Mouse (Mus musculus) MEL (cell line): ENCODE measurements around the gene Rassf2. TPM values are rescaled to one million over a fixed set of nuclear protein-coding genes. Genes with fewer than 3 reads are reported as not detected.

Experiments
- DNase-seq: peaks from one replicate; pipeline ENCODE4 v3.0.0; 2011; ENCODE audit warnings: low read depth, low spot score
- H3K27ac ChIP-seq: 2 replicates; pipeline ENCODE4 v1.5.1; 2012; ENCODE audit warnings: low read depth, mild to moderate bottlenecking, control low read depth, low read length, moderate library complexity; ENCODE audit not compliant: control insufficient read depth
- H3K27me3 ChIP-seq, 2 experiments: fragments of 150-350 bp in 1 of 2; sonication (generic) in 1 of 2; 2 replicates each; pipeline ENCODE4 v1.6.1; 2012; ENCODE audit warnings: low read length in 2 of 2, mild to moderate bottlenecking in 2 of 2, improper control_type of control experiment in 1 of 2, moderate library complexity in 1 of 2; ENCODE audit not compliant: insufficient read depth in 2 of 2, control insufficient read depth in 1 of 2
- H3K36me3 ChIP-seq, 2 experiments: 2 replicates each; pipeline ENCODE4 v1.6.1; 2012 to 2014; ENCODE audit warnings: low read length in 2 of 2, improper control_type of control experiment in 1 of 2, inconsistent platforms in 1 of 2, mild to moderate bottlenecking in 1 of 2; ENCODE audit not compliant: insufficient read depth in 2 of 2, control insufficient read depth in 1 of 2
- H3K4me1 ChIP-seq, 2 experiments: fragments of 150-350 bp in 1 of 2; sonication (generic) in 1 of 2; 2 replicates each; pipeline ENCODE4 v1.6.1; 2012; ENCODE audit warnings: low read length in 2 of 2, improper control_type of control experiment in 1 of 2, mild to moderate bottlenecking in 1 of 2; ENCODE audit not compliant: insufficient read depth in 2 of 2, control insufficient read depth in 1 of 2
- H3K4me3 ChIP-seq, 2 experiments: fragments of 150-350 bp in 1 of 2; sonication (generic) in 1 of 2; 2 replicates each; pipeline ENCODE4 v1.5.1; 2012; ENCODE audit warnings: low read depth in 2 of 2, low read length in 2 of 2, mild to moderate bottlenecking in 2 of 2, moderate library complexity in 2 of 2, control low read depth in 1 of 2, improper control_type of control experiment in 1 of 2; ENCODE audit not compliant: control insufficient read depth in 1 of 2, insufficient read depth in 1 of 2
- H3K79me2 ChIP-seq: 2 replicates; pipeline ENCODE4 v1.6.1; 2012; ENCODE audit warnings: mild to moderate bottlenecking, low read length, moderate library complexity; ENCODE audit not compliant: control insufficient read depth, poor library complexity, insufficient read depth
- H3K9ac ChIP-seq: 2 replicates; pipeline ENCODE4 v1.6.1; 2012; ENCODE audit warnings: low read depth, mild to moderate bottlenecking, control low read depth, low read length, moderate library complexity; ENCODE audit not compliant: control insufficient read depth, poor library complexity, severe bottlenecking
- H3K9me3 ChIP-seq: fragments of 150-350 bp; sonication (generic); replicated peaks from 2 replicates; pipeline ENCODE4 v1.6.1; 2012; ENCODE audit warnings: mild to moderate bottlenecking, low read length, improper control_type of control experiment, moderate library complexity; ENCODE audit not compliant: insufficient read depth
- GABPA ChIP-seq: IDR thresholded peaks from 2 replicates; pipeline ENCODE4 v1.6.1; 2012; ENCODE audit warnings: low read depth, mild to moderate bottlenecking, inconsistent platforms, low read length, improper control_type of control experiment, moderate library complexity
- GATA1 ChIP-seq: IDR thresholded peaks from 2 replicates; pipeline ENCODE4 v1.6.1; 2011; ENCODE audit warnings: low read depth, low read length, improper control_type of control experiment
- HCFC1 ChIP-seq: IDR thresholded peaks from 2 replicates; pipeline ENCODE4 v1.6.1; 2012; ENCODE audit warnings: low read depth, mild to moderate bottlenecking, inconsistent platforms, low read length, improper control_type of control experiment, moderate library complexity
- KAT2A ChIP-seq: conservative IDR thresholded peaks from 2 replicates; pipeline ENCODE4 v1.6.1; 2012; ENCODE audit warnings: low read depth, low read length, improper control_type of control experiment, inconsistent platforms
- MEF2A ChIP-seq: IDR thresholded peaks from 2 replicates; pipeline ENCODE4 v1.6.1; 2014; ENCODE audit warnings: low read depth, mild to moderate bottlenecking, inconsistent platforms, low read length, improper control_type of control experiment; ENCODE audit not compliant: poor library complexity, insufficient replicate concordance, severe bottlenecking; ENCODE audit errors: extremely low read depth
- MXI1 ChIP-seq: IDR thresholded peaks from 2 replicates; pipeline ENCODE4 v1.6.1; 2011; ENCODE audit warnings: mild to moderate bottlenecking, low read depth, low read length, improper control_type of control experiment
- MYB ChIP-seq: IDR thresholded peaks from 2 replicates; pipeline ENCODE4 v1.6.1; 2011; ENCODE audit warnings: mild to moderate bottlenecking, low read depth, low read length, improper control_type of control experiment
- NRF1 ChIP-seq: IDR thresholded peaks from 2 replicates; pipeline ENCODE4 v1.6.1; 2014; ENCODE audit warnings: low read depth, mild to moderate bottlenecking, inconsistent platforms, low read length, improper control_type of control experiment, moderate library complexity; ENCODE audit not compliant: poor library complexity, insufficient read depth, severe bottlenecking
- SMC3 ChIP-seq: IDR thresholded peaks from 2 replicates; pipeline ENCODE4 v1.6.1; 2011; ENCODE audit warnings: low read depth, low read length, improper control_type of control experiment
- TAL1 ChIP-seq: IDR thresholded peaks from 2 replicates; pipeline ENCODE4 v1.6.1; 2012; ENCODE audit warnings: mild to moderate bottlenecking, inconsistent platforms, low read length, moderate library complexity, mixed read lengths
- UBTF ChIP-seq: IDR thresholded peaks from 2 replicates; pipeline ENCODE4 v1.6.1; 2012; ENCODE audit warnings: low read depth, mild to moderate bottlenecking, inconsistent platforms, low read length, improper control_type of control experiment, moderate library complexity, borderline replicate concordance; ENCODE audit not compliant: insufficient read depth
- polyA plus RNA-seq, 2 experiments: library from polyadenylated mRNA; stranded (reverse) in 1 of 2; unstranded in 1 of 2; fragments of >175 nt in 1 of 2; fragments of >200 nt in 1 of 2; gene quantifications; 2 replicates each; pipeline versions ENCODE4 v1.2.1 to v1.2.4; 2012; ENCODE audit warnings: low replicate concordance in 2 of 2, low read depth in 1 of 2; ENCODE audit not compliant: insufficient read length in 2 of 2, insufficient read depth in 1 of 2, missing spikeins in 1 of 2
- total RNA-seq: library from RNA; depleted of rRNA; stranded (reverse); fragments of 300-350 nt; gene quantifications from 2 replicates; pipeline ENCODE4 v1.2.3, GENCODE M21; 2012

Gene Rassf2
- total and polyA plus RNA-seq, 3 experiments, result 0.69 to 4.1 TPM; not detected in 1

DNA sequence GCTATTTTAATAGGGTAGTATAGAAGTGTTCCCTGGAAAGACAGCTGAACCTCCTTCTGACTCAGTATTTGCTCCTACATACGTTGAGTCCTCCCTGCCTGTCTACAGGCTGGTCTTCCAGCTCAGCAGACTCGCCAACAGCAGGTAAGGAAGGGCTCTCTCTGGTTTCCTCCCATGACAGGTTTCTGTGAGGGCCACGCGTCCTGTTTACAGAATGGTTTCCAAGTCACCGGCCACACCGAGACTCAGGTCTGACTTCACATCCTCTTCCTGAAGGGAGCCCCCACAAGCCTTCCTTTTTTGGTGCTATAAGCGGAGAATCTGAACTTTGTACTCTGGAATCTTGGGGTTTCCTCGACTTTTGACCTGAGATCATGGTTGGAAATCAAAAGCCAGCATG lies 7.4 kb downstream of the Rassf2 start:
- Histone ChIP-seq H3K79me2 (no peaks in the 10 kb centered on the region), H3K27ac (no peak overlapping the region), H3K27me3 (no peaks in the 10 kb centered on the region), H3K4me1 (peaks cover 0 to 13% of the 10 kb centered on the region in 2 experiments; a peak in 2 of 4 replicates), H3K9ac (no peak overlapping the region), H3K9me3 (no peaks in the 10 kb centered on the region), H3K36me3 (no peaks in the 10 kb centered on the region), H3K4me3 (no peak overlapping the region)
- no peak for DNase-seq
- no peak for TF ChIP-seq GATA1
- TF ChIP-seq GABPA, result no peak
- TF ChIP-seq MYB, result no peak

DNA sequence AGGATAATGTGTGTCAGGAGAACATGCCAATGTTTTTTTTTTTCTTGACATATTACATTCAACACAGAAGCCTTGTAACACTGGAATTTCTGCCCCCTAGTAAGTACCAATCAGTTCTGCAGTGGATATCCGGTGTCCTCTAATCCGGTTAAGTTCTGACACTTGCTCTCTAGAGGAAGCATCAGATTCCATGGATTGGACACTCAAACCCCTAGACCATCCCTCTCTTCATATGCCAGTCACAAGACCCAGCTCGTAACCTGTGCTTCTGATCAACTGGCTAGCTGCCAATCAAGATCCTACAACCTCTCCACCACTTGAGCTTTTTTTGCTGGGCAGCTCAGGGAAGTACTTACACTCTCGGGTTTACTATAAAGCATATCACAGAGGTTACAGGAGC lies 8.4 kb downstream of the Rassf2 start:
- no peaks in the 10 kb centered on the region for H3K36me3 ChIP-seq
- H3K9me3 ChIP-seq, result no peaks in the 10 kb centered on the region
- no peak overlapping the region for H3K27ac ChIP-seq
- TF ChIP-seq KAT2A, result no peak
- no peaks in the 10 kb centered on the region for H3K79me2 ChIP-seq
- H3K27me3 ChIP-seq, result no peaks in the 10 kb centered on the region
- no peak overlapping the region for H3K9ac ChIP-seq
- H3K4me3 ChIP-seq, result no peak overlapping the region
- DNase-seq, result no peak
- peaks cover 0 to 9% of the 10 kb centered on the region in 2 experiments; a peak in 2 of 4 replicates for H3K4me1 ChIP-seq

DNA sequence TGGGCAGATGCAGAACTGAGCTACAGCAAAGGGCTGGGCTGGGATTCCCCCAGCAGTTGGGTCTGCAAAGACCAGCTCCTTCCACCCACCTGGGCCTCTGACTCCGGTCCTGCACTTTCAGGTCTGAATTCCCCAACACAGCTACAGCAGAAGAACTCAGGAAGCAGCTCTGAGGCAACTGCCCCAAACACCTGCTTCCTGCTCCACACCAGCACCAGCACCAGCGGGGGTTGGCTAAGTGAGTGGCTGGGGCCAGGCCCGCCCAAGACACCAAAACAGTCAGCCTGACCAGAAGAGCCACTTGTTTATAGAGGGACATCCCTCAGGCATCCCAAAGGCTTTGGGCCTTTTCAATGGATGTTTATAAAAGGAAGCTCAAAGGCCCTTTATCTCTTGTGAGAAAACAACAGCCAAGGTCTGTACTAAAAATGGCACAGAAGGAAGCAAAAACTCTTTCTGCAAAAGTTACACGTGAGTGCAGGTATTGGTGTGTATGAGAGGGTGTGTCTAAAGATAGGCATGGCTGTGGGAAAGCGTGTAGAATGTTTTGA lies 9.0 kb downstream of the Rassf2 start:
- Histone ChIP-seq H3K27me3 (no peaks in the 10 kb centered on the region), H3K27ac (no peak overlapping the region), H3K36me3 (no peaks in the 10 kb centered on the region), H3K9ac (no peak overlapping the region), H3K4me1 (peaks cover 0 to 9% of the 10 kb centered on the region in 2 experiments; a peak in 2 of 4 replicates), H3K79me2 (no peaks in the 10 kb centered on the region), H3K4me3 (no peak overlapping the region), H3K9me3 (no peaks in the 10 kb centered on the region)
- no peak for DNase-seq
- no peak for TF ChIP-seq MYB
- TF ChIP-seq HCFC1, result no peak
- TF ChIP-seq NRF1, result no peak
- no peak for TF ChIP-seq SMC3
- no peak for TF ChIP-seq MEF2A
- no peak for TF ChIP-seq MXI1
- TF ChIP-seq TAL1, result no peak
- TF ChIP-seq UBTF, result no peak
